Mouse (Mus musculus): Measurements from ENCODE around the gene Olfr1366.
"Not testable (repeated sequence)": the region's sequence is repeated elsewhere in the genome, so short reads cannot be mapped to it uniquely, and the experiment has no call there.

Olfr1366 gene

GRCm38 (mm10) chr13:21542708-21543107, at the start of gene Olfr1366:
Gene Olfr1366, minus strand, starts transcription at chr13:21542808.
- no peak for DNase-seq (ENCODE audit: low read depth, low spot score)

DNA sequence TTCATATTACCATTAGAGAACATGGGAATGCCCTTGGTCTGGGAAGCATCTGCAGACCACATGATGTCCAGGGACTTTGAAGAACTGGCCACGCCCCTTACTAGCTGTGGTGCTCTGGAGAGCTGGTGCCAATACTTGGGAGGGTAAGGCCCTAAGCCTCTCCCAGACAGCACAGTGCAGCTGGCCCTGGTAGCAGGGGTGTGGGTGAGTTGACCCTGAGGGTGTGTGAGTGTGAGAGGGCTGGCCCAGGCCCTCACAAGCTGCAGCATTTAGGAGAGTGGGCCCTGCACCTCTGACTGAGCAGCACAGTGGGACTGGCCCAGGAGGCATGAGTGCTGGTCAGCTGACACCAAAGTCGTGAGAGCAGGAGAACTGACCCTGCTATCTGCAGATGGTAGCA, 49.0 kb upstream of the Olfr1366 start:
- no peak for DNase-seq (ENCODE audit: low read depth, low spot score)

GRCm38 (mm10) chr13:21581659-21582058, 39.1 kb upstream of the Olfr1366 start, which contains the start of gene Olfr1364:
Gene Olfr1364, minus strand, starts transcription at chr13:21581759.
- no peak for DNase-seq (ENCODE audit: low read depth, low spot score)

DNA sequence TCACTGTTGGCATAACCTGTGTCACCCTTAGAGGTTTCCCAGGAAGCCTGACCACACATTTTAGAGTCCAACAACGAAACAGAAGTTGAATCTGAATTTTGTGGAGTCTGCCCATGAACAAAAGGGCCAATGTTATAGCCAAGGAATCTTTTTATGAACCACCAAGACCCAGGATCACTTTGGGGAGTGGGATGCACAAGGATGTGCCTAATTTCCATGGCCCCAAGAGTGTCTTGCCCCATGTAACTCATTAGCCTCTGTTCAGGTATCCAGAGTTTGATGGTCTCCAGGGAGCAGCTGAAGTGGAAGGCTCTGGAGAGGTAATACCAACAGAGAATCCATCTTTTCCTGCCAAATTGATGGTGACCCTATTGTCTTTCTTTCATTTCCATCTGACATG, 17.2 kb upstream of the Olfr1366 start, which contains the start of gene Olfr1535:
TSS of gene Olfr1535 (minus strand) at position 101 of the 400 bp plus-strand sequence.
- DNase-seq (ENCODE audit: low read depth, low spot score) = no peak

- DNase-seq (ENCODE audit: low read depth, low spot score) = no peak
Observed at GRCm38 (mm10) chr13:21550416-21551110, 8.0 kb upstream of the Olfr1366 start.

GRCm38 (mm10) chr13:21549487-21549886, 6.9 kb upstream of the Olfr1366 start:
- no peak for DNase-seq (ENCODE audit: low read depth, low spot score)

- peak; percentile 82 for DNase-seq (ENCODE audit: low read depth, low spot score)
Observed at GRCm38 (mm10) chr13:21530781-21531201, 11.8 kb downstream of the Olfr1366 start, which contains the start of gene Zkscan8. Gene Zkscan8, minus strand, starts transcription at chr13:21531120.

DNA sequence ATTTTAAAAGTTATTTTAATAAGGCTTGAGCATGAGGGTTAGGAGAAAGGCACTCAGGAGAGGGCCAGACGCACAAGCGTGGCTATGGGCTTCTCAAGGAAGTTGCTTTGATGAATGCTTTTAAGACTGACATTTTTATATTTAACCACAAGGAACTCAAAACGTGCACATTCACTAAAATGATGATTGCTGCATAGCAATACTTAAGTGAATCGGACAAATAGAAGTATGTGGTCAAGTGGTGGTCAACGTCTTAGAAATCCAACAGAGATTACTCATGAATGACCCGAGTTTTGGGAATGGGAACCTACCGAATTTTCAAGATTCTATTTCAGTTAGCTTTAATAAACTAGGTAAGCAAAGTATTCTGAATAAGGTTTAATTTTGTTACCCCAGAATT, 12.5 kb downstream of the Olfr1366 start:
- no peak for DNase-seq (ENCODE audit: low read depth, low spot score)

- DNase-seq (ENCODE audit: low read depth, low spot score) = peak; percentile 78
Observed at GRCm38 (mm10) chr13:21506221-21506649, 36.4 kb downstream of the Olfr1366 start.

DNA sequence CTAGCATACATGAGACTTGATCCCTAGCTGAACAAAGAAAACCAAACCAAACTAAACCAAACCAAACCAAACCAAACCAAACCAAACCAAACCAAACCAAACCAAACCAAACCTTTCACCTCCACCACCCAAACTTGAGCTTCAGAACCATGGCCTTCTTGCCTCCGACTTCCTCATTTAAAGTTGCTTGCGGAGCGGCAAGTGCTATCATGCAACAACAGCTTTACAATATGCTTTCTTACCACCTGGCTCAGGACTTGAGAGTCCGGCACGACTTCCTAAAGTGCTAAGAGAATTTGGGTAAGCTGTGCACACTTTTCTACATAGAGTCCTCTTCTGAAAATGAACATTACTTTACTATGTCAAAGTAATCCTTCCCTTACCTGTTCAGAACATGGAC, 40.3 kb downstream of the Olfr1366 start:
- no peak for DNase-seq (ENCODE audit: low read depth, low spot score)

- DNase-seq (ENCODE audit: low read depth, low spot score) = not testable (repeated sequence)
Observed at GRCm38 (mm10) chr13:21501182-21501581, 41.4 kb downstream of the Olfr1366 start, which contains the start of gene Gm11273. Gene Gm11273, minus strand, starts transcription at chr13:21501418.

DNA sequence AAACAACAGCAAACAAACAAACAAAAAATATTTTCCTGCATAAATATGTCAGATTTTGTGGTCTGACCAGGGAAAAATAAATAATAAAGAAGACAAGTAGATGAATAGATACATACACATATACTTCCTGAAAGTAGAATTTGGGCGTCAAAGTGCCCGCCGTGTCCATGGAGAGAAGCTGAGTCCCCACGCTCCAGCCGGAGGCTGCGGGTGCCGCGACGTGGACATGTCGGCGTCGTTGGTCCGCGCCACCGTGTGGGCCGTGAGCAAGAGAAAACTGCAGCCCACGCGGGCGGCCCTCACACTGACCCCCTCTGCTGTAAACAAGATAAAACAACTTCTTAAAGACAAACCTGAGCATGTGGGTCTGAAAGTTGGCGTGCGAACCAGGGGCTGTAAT, 47.5 kb downstream of the Olfr1366 start, which contains the start of gene AK157302:
TSS of gene AK157302 (plus strand) at position 144 of the 400 bp plus-strand sequence.
- DNase-seq (ENCODE audit: low read depth, low spot score) = no peak

- no peak for DNase-seq (ENCODE audit: low read depth, low spot score)
Observed at GRCm38 (mm10) chr13:21492847-21493246, 49.8 kb downstream of the Olfr1366 start.

GRCm38 (mm10) chr13:21486881-21487280, 55.7 kb downstream of the Olfr1366 start:
- DNase-seq (ENCODE audit: low read depth, low spot score) = no peak
